Mouse (Mus musculus): ENCODE measurements at regions not wholly inside any gene's neighbourhood (a gene's known extent, or its start where the extent isn't known, plus 50 kb on each side); places are given as distances from the start of the nearest gene placed in this dataset.

- no peak for DNase-seq (ENCODE audit: low spot score in 2 of 2)
Measured at GRCm38 (mm10) chr3:74657170-74657569, 507.7 kb downstream of the Zbbx start.

- no peak for DNase-seq (ENCODE audit: low spot score in 2 of 2)
Measured at GRCm38 (mm10) chr3:74632623-74633022, 532.2 kb downstream of the Zbbx start.

- no peak for DNase-seq (ENCODE audit: low spot score in 2 of 2)
Measured at GRCm38 (mm10) chr3:74601328-74602007, 563.4 kb downstream of the Zbbx start.

DNA sequence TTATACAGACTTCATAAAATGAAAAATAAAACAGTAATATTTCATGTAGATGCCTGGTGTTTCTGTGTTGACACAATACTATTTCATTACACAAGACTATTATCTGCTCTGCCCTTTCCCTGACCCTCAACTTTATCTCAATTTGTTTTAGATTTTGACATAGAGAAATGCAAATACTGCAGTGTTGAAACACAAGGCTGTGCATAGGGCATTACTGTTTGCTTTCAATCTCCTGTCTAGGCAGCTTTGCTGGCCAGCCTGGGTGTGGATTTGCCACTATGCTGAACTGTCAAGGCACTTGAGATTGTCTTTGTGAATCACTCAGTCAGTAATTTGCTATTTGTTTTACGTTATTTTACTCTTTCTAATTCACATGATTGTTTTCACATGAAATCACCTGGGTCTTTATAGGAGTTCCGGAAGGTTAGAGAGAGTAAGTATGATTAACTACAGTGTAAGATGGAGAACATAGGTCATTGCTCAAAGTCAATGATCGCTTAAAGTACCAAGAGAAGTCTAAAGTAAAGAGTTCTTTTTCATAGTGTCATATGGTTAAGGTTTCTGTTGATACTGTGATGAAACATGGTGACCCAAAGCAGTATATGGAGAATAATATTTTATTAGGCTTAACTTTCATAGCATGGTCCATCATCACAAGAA lies 576.0 kb downstream of the Zbbx start:
- DNase-seq (ENCODE audit: low spot score in 2 of 2) = peak; percentile 32 to 42

DNA sequence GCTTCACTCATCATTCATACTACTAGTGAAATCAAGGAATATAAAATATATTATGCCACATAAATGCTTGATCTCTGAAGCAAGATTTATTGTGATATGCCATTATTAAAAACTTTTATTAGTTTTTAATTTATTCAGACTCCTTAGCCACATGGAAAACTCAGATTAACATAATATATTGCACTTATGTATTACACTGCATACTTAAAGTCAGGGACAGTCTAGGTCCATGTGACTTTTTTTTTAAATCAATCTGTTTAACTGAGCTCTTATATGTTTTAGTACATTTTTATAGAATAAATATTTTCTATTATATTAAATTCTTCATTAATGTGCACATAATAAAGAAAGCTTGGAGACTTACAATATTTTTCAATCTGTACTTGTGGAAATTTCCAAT lies 599.7 kb downstream of the Zbbx start:
- no peak for DNase-seq (ENCODE audit: low spot score in 2 of 2)

GRCm38 (mm10) chr3:74534795-74535194 lies 630.0 kb downstream of the Zbbx start:
- DNase-seq (ENCODE audit: low spot score in 2 of 2) = no peak

- DNase-seq (ENCODE audit: low spot score in 2 of 2) = peak in 1 of 2 experiments; percentile 28
Measured at GRCm38 (mm10) chr3:74534006-74534698, 630.7 kb downstream of the Zbbx start.

GRCm38 (mm10) chr3:74483741-74484140 lies 681.1 kb downstream of the Zbbx start:
- no peak for DNase-seq (ENCODE audit: low spot score in 2 of 2)
